Mouse (Mus musculus) 3134 (cell line): ENCODE measurements around the gene Plin4.
"Not testable (repeated sequence)": the region's sequence is repeated elsewhere in the genome, so short reads cannot be mapped to it uniquely, and the experiment has no call there.

Experiments used
- DNase-seq: peaks from one replicate; pipeline ENCODE4 v3.0.0-alpha.2; 2011; ENCODE audit warnings: low spot score; ENCODE audit not compliant: insufficient read length; ENCODE audit errors: extremely low read depth

The Plin4 gene

GRCm38 (mm10) chr17:56103465-56104285, 5.9 kb downstream of the Plin4 start:
- DNase-seq, result no peak

DNA sequence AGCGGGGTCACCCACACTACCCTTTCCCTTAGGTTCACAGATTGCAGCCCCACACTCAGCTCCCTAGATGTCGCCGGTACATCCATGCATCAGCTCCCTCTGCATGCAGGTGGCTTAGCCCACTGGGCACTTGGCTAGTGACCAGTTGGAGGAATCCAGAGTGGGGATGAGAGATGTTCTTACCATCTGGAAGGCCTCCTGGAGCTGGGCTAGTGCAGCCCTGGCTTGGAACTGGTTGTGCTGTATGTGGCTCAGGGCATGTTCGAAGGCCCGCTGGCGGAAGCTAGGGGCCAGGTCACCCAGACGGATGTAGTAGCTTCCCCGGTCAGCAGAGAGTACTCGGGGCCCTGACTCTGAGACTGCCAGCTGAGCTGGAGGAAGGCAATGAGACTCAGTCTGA, 6.7 kb downstream of the Plin4 start:
- DNase-seq, result no peak

DNA sequence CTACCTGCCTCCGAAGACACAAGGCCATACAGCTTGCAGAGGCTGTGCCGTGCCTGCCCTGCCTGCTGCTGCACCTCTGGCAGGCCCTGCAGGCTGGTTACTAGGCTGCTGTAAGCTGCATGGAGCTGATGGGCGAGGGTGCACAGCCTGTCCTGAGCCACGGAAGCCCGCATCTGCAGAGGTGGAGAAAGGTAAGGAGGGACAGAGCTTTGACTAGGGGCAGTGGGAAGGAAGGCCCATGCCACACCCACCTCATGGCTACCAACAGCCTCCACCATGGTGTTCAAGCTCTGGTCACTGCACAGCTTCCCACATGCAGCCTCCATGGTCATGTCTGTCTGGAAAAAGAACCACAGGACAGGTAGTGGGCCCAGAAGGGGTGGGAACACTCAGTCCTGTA, 7.4 kb downstream of the Plin4 start:
- peak; percentile 60 for DNase-seq

- no peak for DNase-seq
Measured at GRCm38 (mm10) chr17:56100811-56101210, 8.8 kb downstream of the Plin4 start.

- DNase-seq, result no peak
Measured at GRCm38 (mm10) chr17:56098711-56099572, 10.7 kb downstream of the Plin4 start.

GRCm38 (mm10) chr17:56098180-56098579, 11.4 kb downstream of the Plin4 start:
- no peak for DNase-seq

DNA sequence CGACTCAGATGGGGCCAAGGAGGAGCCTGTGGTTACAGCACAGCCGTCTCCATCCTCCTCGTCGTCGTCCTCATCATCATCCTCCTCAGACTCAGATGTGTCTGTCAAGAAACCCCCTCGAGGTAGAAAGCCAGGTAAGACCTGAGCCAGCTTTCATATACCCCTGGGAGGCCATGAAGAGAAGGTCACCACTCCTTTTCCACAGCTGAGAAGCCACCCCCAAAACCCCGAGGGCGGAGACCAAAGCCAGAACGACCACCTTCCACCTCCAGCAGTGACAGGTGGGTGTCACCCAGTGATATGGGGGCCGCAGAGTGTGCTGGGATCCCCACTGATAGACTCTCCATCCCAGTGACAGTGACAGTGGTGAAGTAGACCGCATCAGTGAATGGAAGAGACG, 12.7 kb downstream of the Plin4 start:
- DNase-seq, result no peak

DNA sequence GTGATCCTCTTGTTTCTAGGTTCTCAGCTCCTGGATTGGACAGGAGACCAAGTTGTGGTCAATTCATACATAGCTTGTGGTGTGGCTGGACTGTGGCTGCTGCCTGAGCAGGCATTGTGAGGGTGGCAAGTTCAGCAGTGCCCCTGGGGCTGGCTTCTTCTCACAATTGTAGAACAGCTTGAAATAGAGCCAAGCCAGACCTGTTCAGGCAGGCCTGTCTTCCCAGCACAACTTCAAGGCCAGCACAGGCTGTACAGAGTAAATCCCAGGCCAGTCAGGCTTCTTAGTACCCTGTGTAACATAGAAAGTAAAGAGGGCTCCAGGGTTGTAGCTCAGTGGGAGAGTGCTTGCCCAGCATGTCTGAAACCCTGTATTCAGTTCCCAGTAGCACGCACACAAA, 16.8 kb downstream of the Plin4 start:
- no peak for DNase-seq

- DNase-seq, result no peak
Measured at GRCm38 (mm10) chr17:56092312-56092711, 17.3 kb downstream of the Plin4 start.

DNA sequence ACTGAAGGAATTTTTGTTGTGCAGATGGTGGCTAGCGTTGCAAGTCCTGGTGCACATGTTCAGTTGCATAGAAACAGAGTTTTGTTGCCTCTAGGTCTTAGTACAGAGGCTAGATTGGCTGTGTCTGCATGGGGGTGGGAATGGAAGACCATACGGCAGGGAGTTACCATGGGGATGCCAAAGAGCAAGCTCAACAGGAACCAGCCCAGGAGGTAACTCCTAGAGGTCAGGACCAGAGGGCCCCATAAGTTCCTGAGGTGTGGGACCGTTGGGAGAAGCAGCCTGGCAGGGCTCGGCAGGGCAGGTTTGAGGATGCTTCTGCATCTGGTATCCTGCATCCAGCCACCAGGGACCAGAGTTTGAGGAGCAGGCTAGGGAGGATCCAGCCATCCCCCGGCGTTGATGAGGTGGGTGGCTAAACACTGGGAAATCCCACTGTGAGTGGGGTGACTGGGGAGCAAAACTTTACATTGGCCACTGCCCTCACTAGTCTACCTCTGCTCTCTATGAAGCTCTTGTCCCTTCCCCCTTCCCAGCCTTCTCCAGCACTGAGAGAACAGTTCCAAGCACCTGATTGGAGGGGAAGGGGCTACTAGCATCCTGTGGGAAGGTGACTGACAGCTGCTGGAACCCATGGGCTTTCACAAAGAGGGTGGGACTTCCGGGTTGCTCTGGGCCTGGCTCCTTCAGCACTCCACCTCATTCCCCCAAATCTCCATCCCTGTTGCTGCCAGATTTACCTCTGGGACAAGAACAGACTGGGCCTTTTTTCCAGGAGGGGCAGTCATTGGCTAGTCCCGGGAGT, 28.6 kb downstream of the Plin4 start:
- peak; percentile 66 for DNase-seq

GRCm38 (mm10) chr17:56079921-56080320, 29.7 kb downstream of the Plin4 start:
- peak; percentile 31 for DNase-seq

DNA sequence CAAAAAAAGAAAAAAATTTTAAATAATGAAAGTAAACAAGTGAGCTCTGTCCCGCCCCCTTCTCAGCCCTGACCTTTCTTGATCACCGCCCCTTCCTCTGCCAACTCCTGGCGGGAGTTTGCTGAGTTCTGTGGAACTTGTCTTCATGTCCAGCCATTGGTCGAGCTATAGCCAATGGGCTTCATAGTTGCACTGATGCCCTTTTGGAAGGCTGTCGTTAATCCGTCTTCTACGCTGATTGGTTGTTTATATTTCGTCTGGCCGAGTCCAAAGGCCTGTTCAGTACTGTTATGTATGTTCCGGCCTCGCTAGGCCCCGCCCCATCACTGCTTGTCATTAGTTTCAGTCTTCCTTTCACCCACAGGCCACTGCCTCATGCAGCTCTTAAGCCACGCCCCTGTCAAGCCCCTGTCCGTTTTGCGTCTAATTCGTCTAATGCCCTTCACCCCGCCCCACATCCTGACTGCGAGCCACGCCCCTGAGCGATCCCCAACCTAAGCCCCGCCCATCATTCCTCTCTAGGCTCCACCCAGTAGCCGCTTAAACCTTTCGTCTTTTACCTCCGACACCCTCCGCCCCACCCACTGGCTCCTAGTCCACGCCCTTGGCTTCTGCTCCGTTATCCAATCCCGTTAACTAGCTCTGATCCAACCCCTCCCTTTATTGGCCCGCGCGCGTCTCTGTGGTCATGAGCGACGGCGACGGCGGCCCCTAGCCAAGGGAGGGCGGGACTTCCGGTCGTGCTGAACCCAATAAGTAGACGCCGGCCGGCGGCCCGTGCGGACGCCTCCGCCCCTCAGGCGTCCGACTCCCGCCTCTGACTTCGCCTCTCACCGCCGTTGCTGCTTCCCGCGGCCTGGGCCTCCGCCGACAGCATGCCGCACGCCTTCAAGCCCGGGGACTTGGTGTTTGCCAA, 30.5 kb downstream of the Plin4 start, which contains the start of gene Hdgfl2:
TSS of gene Hdgfl2 (plus strand) at position 755 of the 916 bp plus-strand sequence.
- DNase-seq, result peak; percentile 100

DNA sequence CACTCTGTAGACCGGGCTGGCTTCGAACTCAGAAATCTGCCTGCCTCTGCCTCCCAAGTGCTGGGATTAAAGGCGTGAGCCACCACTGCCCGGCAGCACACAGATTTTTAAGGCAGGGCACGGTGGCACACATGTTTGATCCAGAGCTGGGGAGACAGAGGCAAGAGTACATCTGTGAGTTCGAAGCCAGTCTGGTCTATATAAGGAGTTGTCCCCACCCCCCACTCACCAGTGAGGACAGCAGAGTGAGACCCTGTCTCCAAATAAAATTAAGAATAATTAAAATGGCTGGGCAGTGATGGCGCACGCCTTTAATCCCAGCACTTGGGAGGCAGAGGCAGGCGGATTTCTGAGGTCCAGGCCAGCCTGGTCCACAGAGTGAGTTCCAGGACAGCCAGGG, 31.2 kb downstream of the Plin4 start:
- DNase-seq, result not testable (repeated sequence)

- no peak for DNase-seq
Measured at GRCm38 (mm10) chr17:56077523-56077922, 32.1 kb downstream of the Plin4 start.

- peak; percentile 97 for DNase-seq
Measured at GRCm38 (mm10) chr17:56074827-56075208, 34.8 kb downstream of the Plin4 start, which contains the start of gene Ubxn6. Gene Ubxn6, minus strand, starts transcription at chr17:56075028.

DNA sequence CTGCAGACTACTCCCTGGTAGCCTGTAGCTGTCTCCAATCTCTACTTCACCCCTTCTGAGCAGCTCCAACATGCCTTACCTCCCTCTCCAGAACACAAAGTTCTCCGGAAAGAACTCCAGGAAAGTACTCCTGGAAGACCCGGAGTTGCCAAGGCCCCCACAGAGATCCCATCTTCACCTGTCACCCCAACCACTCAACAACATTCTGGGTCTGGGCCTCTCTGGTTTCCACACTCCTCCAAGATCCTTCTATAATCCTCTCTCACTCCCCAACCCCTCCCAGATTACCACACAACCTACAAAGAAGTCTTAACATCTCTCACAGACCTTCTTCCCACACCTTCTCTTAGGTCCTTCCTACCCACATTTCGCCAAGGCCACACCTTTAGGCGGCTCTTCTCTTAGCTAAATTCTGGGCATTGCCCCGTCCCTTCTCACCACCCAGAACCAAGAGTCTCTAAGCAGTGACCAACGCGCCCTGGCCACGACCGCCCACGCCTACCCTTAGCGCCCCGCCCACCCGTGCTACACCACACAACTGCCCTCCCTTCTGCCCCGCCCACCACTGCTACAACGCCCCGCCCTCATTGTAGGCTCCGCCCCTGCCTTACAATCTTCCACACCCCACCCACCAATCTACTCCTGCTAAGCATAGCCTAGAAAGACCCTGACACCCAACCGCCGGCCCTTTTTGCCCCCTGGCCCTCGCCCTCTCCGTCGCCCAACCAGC, 35.3 kb downstream of the Plin4 start:
- DNase-seq, result peak; percentile 92

GRCm38 (mm10) chr17:56072243-56072642, 37.4 kb downstream of the Plin4 start:
- no peak for DNase-seq

DNA sequence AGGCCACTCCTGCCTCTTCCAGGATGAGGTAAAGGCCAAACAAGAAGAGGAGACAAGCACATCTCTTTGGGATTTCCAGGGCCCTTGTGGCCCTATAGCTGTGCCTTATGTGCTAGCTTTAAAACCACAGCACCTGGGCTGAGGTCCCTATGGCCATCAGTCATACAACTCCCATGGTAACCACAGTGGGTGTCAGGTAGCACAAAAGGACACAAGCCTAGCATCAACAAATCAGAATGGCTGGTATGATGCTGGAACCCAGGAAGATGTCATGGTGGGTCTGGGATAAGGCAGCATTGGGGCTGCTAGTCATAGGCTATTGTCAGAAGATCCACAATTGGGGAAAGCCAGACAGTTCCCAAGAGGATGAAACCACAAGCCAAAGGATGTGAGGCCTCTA, 38.5 kb downstream of the Plin4 start:
- no peak for DNase-seq

- no peak for DNase-seq
Measured at GRCm38 (mm10) chr17:56069066-56069465, 40.5 kb downstream of the Plin4 start.
